Mouse (Mus musculus) CH12.LX (cell line): ENCODE results near the gene Mdga1. TPM values are rescaled to one million over a fixed set of nuclear protein-coding genes. Genes with fewer than 3 reads are reported as not detected.

Experiments
- DNase-seq: peaks from one replicate; pipeline ENCODE4 v3.0.0-alpha.2; 2013; ENCODE audit errors: extremely low read depth
- H3K27ac ChIP-seq: 2 replicates; pipeline ENCODE4 v1.5.1; 2012; ENCODE audit warnings: low read depth, mild to moderate bottlenecking, control low read depth, moderate library complexity; ENCODE audit not compliant: insufficient read depth
- H3K27me3 ChIP-seq: replicated peaks from 2 replicates; pipeline ENCODE3; 2012; ENCODE audit warnings: inconsistent platforms
- H3K36me3 ChIP-seq, 2 experiments: replicated peaks in 1 of 2; 2 replicates each; pipeline versions ENCODE3 to v1.6.1; 2012; ENCODE audit warnings: inconsistent platforms in 1 of 2, low read length in 1 of 2, mild to moderate bottlenecking in 1 of 2, mixed read lengths in 1 of 2, moderate library complexity in 1 of 2; ENCODE audit not compliant: control insufficient read depth in 1 of 2, insufficient read depth in 1 of 2
- H3K4me1 ChIP-seq, 2 experiments: 2 replicates each; pipeline ENCODE4 v1.6.1; 2012; ENCODE audit warnings: inconsistent platforms in 1 of 2, moderate library complexity in 1 of 2; ENCODE audit not compliant: insufficient read depth in 2 of 2, control insufficient read depth in 1 of 2
- H3K4me2 ChIP-seq: 2 replicates; pipeline ENCODE4 v1.6.1; 2012; ENCODE audit warnings: low read depth, mild to moderate bottlenecking, control low read depth; ENCODE audit not compliant: poor library complexity, insufficient read depth, severe bottlenecking
- H3K4me3 ChIP-seq, 3 experiments: fragments of 150-350 bp in 1 of 3; sonication (generic) in 1 of 3; replicated peaks in 1 of 3; 2 replicates each; pipeline versions ENCODE3 to v1.5.1; 2011 to 2012; ENCODE audit warnings: low read depth in 2 of 3, low read length in 2 of 3, mild to moderate bottlenecking in 2 of 3, moderate library complexity in 2 of 3, control low read depth in 1 of 3, improper control_type of control experiment in 1 of 3, inconsistent platforms in 1 of 3, mixed read lengths in 1 of 3; ENCODE audit not compliant: poor library complexity in 1 of 3
- H3K79me2 ChIP-seq: replicated peaks from 2 replicates; pipeline ENCODE4 v1.6.1; 2012; ENCODE audit warnings: mild to moderate bottlenecking, moderate library complexity; ENCODE audit not compliant: control insufficient read depth, poor library complexity, insufficient read depth, severe bottlenecking; ENCODE audit errors: extremely low read depth
- H3K9ac ChIP-seq: 2 replicates; pipeline ENCODE4 v1.6.1; 2012; ENCODE audit warnings: low read depth, mild to moderate bottlenecking, control low read depth, moderate library complexity; ENCODE audit not compliant: insufficient read depth
- H3K9me3 ChIP-seq: replicated peaks from 2 replicates; pipeline ENCODE3; 2012; ENCODE audit warnings: low read length, inconsistent platforms, mixed read lengths
- BHLHE40 ChIP-seq: IDR thresholded peaks from 2 replicates; pipeline ENCODE4 v1.6.1; 2011; ENCODE audit warnings: mild to moderate bottlenecking, low read depth, low read length, improper control_type of control experiment
- CTCF ChIP-seq, 2 experiments: IDR thresholded peaks in 1 of 2; conservative IDR thresholded peaks in 1 of 2; 2 replicates each; pipeline ENCODE4 v1.5.1; 2011 to 2012; ENCODE audit warnings: low read depth in 2 of 2, low read length in 2 of 2, improper control_type of control experiment in 1 of 2, inconsistent platforms in 1 of 2, mild to moderate bottlenecking in 1 of 2, moderate library complexity in 1 of 2
- ELF1 ChIP-seq: IDR thresholded peaks from 2 replicates; pipeline ENCODE4 v1.6.1; 2014; ENCODE audit warnings: low read depth, mild to moderate bottlenecking, inconsistent platforms, low read length, improper control_type of control experiment
- EP300 ChIP-seq: IDR thresholded peaks from 2 replicates; pipeline ENCODE4 v1.6.1; 2011; ENCODE audit warnings: low read length, improper control_type of control experiment
- ETS1 ChIP-seq: conservative IDR thresholded peaks from 2 replicates; pipeline ENCODE4 v1.6.1; 2012; ENCODE audit warnings: low read depth, mild to moderate bottlenecking, inconsistent platforms, low read length, improper control_type of control experiment, moderate library complexity
- IRF4 ChIP-seq: IDR thresholded peaks from 2 replicates; pipeline ENCODE4 v1.6.1; 2014; ENCODE audit warnings: low read depth, mild to moderate bottlenecking, inconsistent platforms, low read length, improper control_type of control experiment
- JUND ChIP-seq: conservative IDR thresholded peaks from 2 replicates; pipeline ENCODE4 v1.6.1; 2011; ENCODE audit warnings: low read depth, low read length, improper control_type of control experiment
- MAFK ChIP-seq: IDR thresholded peaks from 2 replicates; pipeline ENCODE4 v1.6.1; 2011; ENCODE audit warnings: low read length, improper control_type of control experiment; ENCODE audit not compliant: insufficient replicate concordance
- MAZ ChIP-seq: IDR thresholded peaks from 2 replicates; pipeline ENCODE4 v1.6.1; 2012; ENCODE audit warnings: low read depth, mild to moderate bottlenecking, inconsistent platforms, low read length, improper control_type of control experiment, moderate library complexity
- MEF2A ChIP-seq: IDR thresholded peaks from 2 replicates; pipeline ENCODE4 v1.6.1; 2014; ENCODE audit warnings: low read depth, mild to moderate bottlenecking, inconsistent platforms, low read length, improper control_type of control experiment, borderline replicate concordance
- MXI1 ChIP-seq: IDR thresholded peaks from 2 replicates; pipeline ENCODE4 v1.6.1; 2011; ENCODE audit warnings: mild to moderate bottlenecking, low read depth, low read length, improper control_type of control experiment
- MYC ChIP-seq: IDR thresholded peaks from 2 replicates; pipeline ENCODE4 v1.6.1; 2011; ENCODE audit warnings: low read depth, mild to moderate bottlenecking, improper control_type of control experiment, low read length
- NELFE ChIP-seq: IDR thresholded peaks from 2 replicates; pipeline ENCODE4 v1.6.1; 2011; ENCODE audit warnings: low read depth, low read length, improper control_type of control experiment
- NRF1 ChIP-seq: IDR thresholded peaks from 2 replicates; pipeline ENCODE4 v1.6.1; 2014; ENCODE audit warnings: low read depth, mild to moderate bottlenecking, inconsistent platforms, low read length, improper control_type of control experiment, moderate library complexity
- PAX5 ChIP-seq: IDR thresholded peaks from 2 replicates; pipeline ENCODE4 v1.6.1; 2012; ENCODE audit warnings: low read length, inconsistent platforms, mixed read lengths
- POLR2A ChIP-seq: IDR thresholded peaks from 2 replicates; pipeline ENCODE4 v1.6.1; 2011; ENCODE audit warnings: low read depth, mild to moderate bottlenecking, improper control_type of control experiment, low read length
- RAD21 ChIP-seq: IDR thresholded peaks from 2 replicates; pipeline ENCODE4 v1.6.1; 2011; ENCODE audit warnings: low read depth, mild to moderate bottlenecking, low read length, improper control_type of control experiment, moderate library complexity
- SIN3A ChIP-seq: IDR thresholded peaks from 2 replicates; pipeline ENCODE4 v1.6.1; 2012; ENCODE audit warnings: low read length, improper control_type of control experiment, inconsistent platforms
- SMC3 ChIP-seq: IDR thresholded peaks from 2 replicates; pipeline ENCODE4 v1.6.1; 2011; ENCODE audit warnings: low read depth, low read length, improper control_type of control experiment
- TCF12 ChIP-seq: IDR thresholded peaks from 2 replicates; pipeline ENCODE4 v1.6.1; 2014; ENCODE audit warnings: low read depth, mild to moderate bottlenecking, inconsistent platforms, low read length, improper control_type of control experiment
- UBTF ChIP-seq: IDR thresholded peaks from 2 replicates; pipeline ENCODE4 v1.6.1; 2012; ENCODE audit warnings: low read depth, mild to moderate bottlenecking, inconsistent platforms, low read length, improper control_type of control experiment, moderate library complexity
- ZMIZ1 ChIP-seq: IDR thresholded peaks from 2 replicates; pipeline ENCODE4 v1.6.1; 2012; ENCODE audit warnings: low read depth, mild to moderate bottlenecking, inconsistent platforms, low read length, improper control_type of control experiment
- ZNF384 ChIP-seq: IDR thresholded peaks from 2 replicates; pipeline ENCODE4 v1.6.1; 2012; ENCODE audit warnings: low read depth, low read length, improper control_type of control experiment, inconsistent platforms
- dilution Hi-C: fragments of 300-500 bp; cut with MboI; formaldehyde crosslinking; loops from 2 replicates; pipeline ENCODE4 v1.14.3; 2020; ENCODE audit warnings: low sequenced_read_pairs; ENCODE audit not compliant: extremely low pct_unique_long_range_greater_than_20kb, extremely low pct_ligation_motif_present
- in situ Hi-C: fragments of 300-500 bp; cut with MboI; formaldehyde crosslinking; loops from 3 replicates; pipeline ENCODE4 v1.14.3; 2019; ENCODE audit warnings: low sequenced_read_pairs, low pct_ligation_motif_present, low pct_unique_long_range_greater_than_20kb, mixed read lengths
- polyA plus RNA-seq: library from polyadenylated mRNA; unstranded; fragments of >175 nt; gene quantifications from 2 replicates; pipeline ENCODE4 v1.2.1, GENCODE M21; 2012; ENCODE audit warnings: low read depth; ENCODE audit not compliant: insufficient read length
- total RNA-seq, 2 experiments: library from RNA; depleted of rRNA; stranded (reverse); fragments of 300-350 nt in 1 of 2; fragments of >200 nt in 1 of 2; gene quantifications; 2 replicates each; pipeline ENCODE4 v1.2.3; 2012 to 2014

Mdga1 gene
- total and polyA plus RNA-seq, 3 experiments: 0.29 to 0.39 (median 0.38) TPM

DNA sequence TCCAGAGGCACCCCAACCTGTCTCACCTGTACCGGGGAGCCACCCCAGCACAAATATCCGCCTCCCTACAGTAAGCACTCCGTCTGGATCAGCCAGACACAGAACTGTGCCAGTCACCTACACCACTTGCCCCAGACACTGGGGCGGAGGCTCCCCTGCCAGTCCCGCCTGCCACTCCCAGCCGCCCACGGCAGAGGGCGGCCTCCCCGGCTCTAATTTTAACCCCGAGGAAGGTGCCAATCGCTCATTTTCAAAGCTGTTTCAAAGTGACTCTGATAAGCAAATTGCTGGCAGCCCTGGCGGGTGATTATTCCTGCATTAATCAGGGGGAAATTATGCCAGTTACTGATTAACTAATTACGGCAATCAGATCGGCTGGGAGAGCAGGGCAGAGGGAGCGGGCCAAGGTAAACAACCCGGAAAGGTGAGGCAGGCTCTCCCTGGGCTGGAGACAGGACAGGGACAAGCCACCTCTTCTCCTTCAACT lies 41.1 kb downstream of the Mdga1 start:
- dilution Hi-C loops: no loop called here
- Histone ChIP-seq H3K27me3 (peaks cover 8% of the 10 kb centered on the region), H3K4me2 (no peak overlapping the region), H3K27ac (no peak overlapping the region), H3K4me3 (no peak overlapping the region), H3K4me1 (peaks cover 2 to 7% of the 10 kb centered on the region in 2 experiments), H3K36me3 (no peaks in the 10 kb centered on the region), H3K79me2 (no peaks in the 10 kb centered on the region), H3K9me3 (peaks cover 14% of the 10 kb centered on the region), H3K9ac (no peak overlapping the region)
- in situ Hi-C loops: no loop called here
- no peak for DNase-seq
- TF ChIP-seq CTCF (conservative IDR thresholded peaks at IDR 0.05 in 1 of 2, IDR thresholded peaks at IDR 0.05 in 1 of 2; ENCODE audit: low read depth in 2 of 2, low read length in 2 of 2) (peak in 1 of 2 experiments; percentile 53; a peak in 2 of 4 replicates), TCF12 (no peak), SMC3 (peak; percentile 41; the same call in 1 of the 2 replicates), BHLHE40 (no peak), MXI1 (no peak), MEF2A (no peak), ETS1 (no peak), PAX5 (no peak), MYC (no peak), MAZ (no peak), POLR2A (no peak), ZNF384 (no peak), ELF1 (no peak), SIN3A (no peak), IRF4 (no peak), NRF1 (no peak), UBTF (no peak), MAFK (no peak), NELFE (no peak), EP300 (no peak), JUND (no peak), ZMIZ1 (no peak), RAD21 (peak; percentile 21)
